Mouse (Mus musculus) stomach, embryonic 14.5 days (tissue): ENCODE data around the gene Erich4. TPM values are rescaled to one million over a fixed set of nuclear protein-coding genes. Genes with fewer than 3 reads are reported as not detected.
A peak's percentile ranks its signal among the peaks of the same experiment; 100 is the strongest.
"Not testable (repeated sequence)": the region's sequence is repeated elsewhere in the genome, so short reads cannot be mapped to it uniquely, and the experiment has no call there.

ENCODE experiments used
- ATAC-seq: fragments of 200-750 bp; cut with Nextera tagmentation; 2 replicates; pipeline ENCODE4 v1.8.0; 2017; ENCODE audit warnings: low read depth, moderate TSS enrichment; ENCODE audit not compliant: insufficient number of reproducible peaks, insufficient read depth, low FRiP score
- H3K27ac ChIP-seq: fragments of 300-500 bp; sonication (generic); 2 replicates; pipeline ENCODE4 v1.5.1; 2014; ENCODE audit warnings: mild to moderate bottlenecking, low read length, moderate library complexity, mixed read lengths
- H3K27me3 ChIP-seq: fragments of 300-500 bp; sonication (generic); 2 replicates; pipeline ENCODE4 v1.6.1; 2014; ENCODE audit warnings: low read length, control low read depth, mixed read lengths; ENCODE audit not compliant: control insufficient read depth, insufficient read depth
- H3K36me3 ChIP-seq: fragments of 300-500 bp; sonication (generic); 2 replicates; pipeline ENCODE4 v1.6.1; 2014; ENCODE audit warnings: mild to moderate bottlenecking, control low read depth, low read length, moderate library complexity, mixed read lengths; ENCODE audit not compliant: control insufficient read depth, insufficient read depth
- H3K4me1 ChIP-seq: fragments of 300-500 bp; sonication (generic); 2 replicates; pipeline ENCODE4 v1.6.1; 2014; ENCODE audit warnings: low read length, control low read depth, mixed read lengths; ENCODE audit not compliant: control insufficient read depth, insufficient read depth
- H3K4me2 ChIP-seq: fragments of 300-500 bp; sonication (generic); replicated peaks from 2 replicates; pipeline ENCODE4 v1.6.1; 2014; ENCODE audit warnings: low read depth, low read length, control low read depth
- H3K4me3 ChIP-seq: fragments of 300-500 bp; sonication (generic); 2 replicates; pipeline ENCODE4 v1.5.1; 2014; ENCODE audit warnings: low read depth, low read length, control low read depth
- H3K9ac ChIP-seq: fragments of 300-500 bp; sonication (generic); replicated peaks from 2 replicates; pipeline ENCODE4 v1.6.1; 2014; ENCODE audit warnings: low read depth, mild to moderate bottlenecking, control low read depth, low read length, moderate library complexity, mixed read lengths
- H3K9me3 ChIP-seq: fragments of 300-500 bp; sonication (generic); 2 replicates; pipeline ENCODE4 v1.6.1; 2016; ENCODE audit warnings: low read depth, low read length, control low read depth; ENCODE audit not compliant: control insufficient read depth
- WGBS: fragments of 180-500 bp; shearing (Covaris S2); extraction: QIAGEN DNeasy Blood & Tissue Kit; methylation state at CpG from one replicate; pipeline ENCODE4 v1.1.7; 2014; 5-methylcytosine and 5-hydroxymethylcytosine counted together
- polyA plus RNA-seq: library from polyadenylated mRNA; unstranded; fragments of >200 nt; fragmentation: Nextera tagmentation; extraction: Ambion mirVana; gene quantifications from 2 replicates; pipeline ENCODE4 v1.2.1, GENCODE M21; 2014

Erich4 gene
- polyA plus RNA-seq, 1 experiment from 2014 or later, result not detected

- Histone ChIP-seq H3K27me3 (no peaks in the 10 kb centered on the region), H3K9ac (no peak overlapping the region), H3K27ac (no peak overlapping the region), H3K4me2 (no peak overlapping the region), H3K4me1 (no peaks in the 10 kb centered on the region), H3K9me3 (no peaks in the 10 kb centered on the region), H3K4me3 (no peak overlapping the region), H3K36me3 (no peaks in the 10 kb centered on the region)
- ATAC-seq, result no peak
- WGBS, result 84% methylated on average over 15 of the region's 15 CpGs
Observed at GRCm38 (mm10) chr7:25582301-25582810, 33.3 kb downstream of the Erich4 start.

- no peaks in the 10 kb centered on the region for H3K36me3 ChIP-seq
- no peak for ATAC-seq
- 79% methylated on average over 10 of the region's 10 CpGs for WGBS
- no peak overlapping the region for H3K9ac ChIP-seq
- no peak overlapping the region for H3K4me3 ChIP-seq
- no peaks in the 10 kb centered on the region for H3K27me3 ChIP-seq
- H3K9me3 ChIP-seq, result no peaks in the 10 kb centered on the region
- H3K4me2 ChIP-seq, result no peak overlapping the region
- H3K4me1 ChIP-seq, result no peaks in the 10 kb centered on the region
- no peak overlapping the region for H3K27ac ChIP-seq
Observed at GRCm38 (mm10) chr7:25579441-25579840, 36.3 kb downstream of the Erich4 start.

- not testable (repeated sequence) for ATAC-seq
Observed at GRCm38 (mm10) chr7:25576793-25577437, 38.8 kb downstream of the Erich4 start.

GRCm38 (mm10) chr7:25576308-25576707, 39.4 kb downstream of the Erich4 start:
- H3K27ac ChIP-seq, result peak overlapping the region; percentile 74
- not testable (repeated sequence) for H3K4me1 ChIP-seq, H3K9me3 ChIP-seq, H3K4me2 ChIP-seq, H3K36me3 ChIP-seq, H3K27me3 ChIP-seq, H3K4me3 ChIP-seq, H3K9ac ChIP-seq
- 24% methylated on average over 6 of the region's 6 CpGs for WGBS
- peak; percentile 79 for ATAC-seq

More at GRCm38 (mm10) chr7:25576793-25577437, 38.8 kb downstream of the Erich4 start:
- H3K9me3 ChIP-seq, H3K4me1 ChIP-seq, H3K27me3 ChIP-seq, H3K4me2 ChIP-seq, H3K4me3 ChIP-seq, H3K9ac ChIP-seq, H3K36me3 ChIP-seq: not testable (repeated sequence)
- H3K27ac ChIP-seq, result peak overlapping the region; percentile 74
- 72% methylated on average over 11 of the region's 14 CpGs for WGBS

GRCm38 (mm10) chr7:25575870-25576269, 39.8 kb downstream of the Erich4 start:
- Histone ChIP-seq H3K36me3 (no peaks in the 10 kb centered on the region), H3K27ac (peak overlapping the region; percentile 67; the same call in 1 of the 2 replicates), H3K9me3 (no peaks in the 10 kb centered on the region), H3K4me2 (no peak overlapping the region), H3K27me3 (no peaks in the 10 kb centered on the region), H3K9ac (no peak overlapping the region), H3K4me1 (no peaks in the 10 kb centered on the region), H3K4me3 (no peak overlapping the region)
- ATAC-seq, result peak; percentile 84
- WGBS, result 13% methylated on average over 8 of the region's 8 CpGs

GRCm38 (mm10) chr7:25575105-25575504, 40.6 kb downstream of the Erich4 start:
- no peak overlapping the region for H3K9ac ChIP-seq
- no peaks in the 10 kb centered on the region for H3K27me3 ChIP-seq
- WGBS, result 67% methylated on average over 5 of the region's 5 CpGs
- no peaks in the 10 kb centered on the region for H3K36me3 ChIP-seq
- no peak overlapping the region for H3K4me3 ChIP-seq
- no peak for ATAC-seq
- H3K9me3 ChIP-seq, result no peaks in the 10 kb centered on the region
- no peak overlapping the region for H3K4me2 ChIP-seq
- no peaks in the 10 kb centered on the region for H3K4me1 ChIP-seq
- H3K27ac ChIP-seq, result peak overlapping the region; percentile 67; the same call in 1 of the 2 replicates

- H3K9ac ChIP-seq, H3K9me3 ChIP-seq, H3K4me2 ChIP-seq, ATAC-seq, H3K27ac ChIP-seq, H3K36me3 ChIP-seq, H3K4me1 ChIP-seq, H3K4me3 ChIP-seq, H3K27me3 ChIP-seq: not testable (repeated sequence)
- 77% methylated on average over 5 of the region's 5 CpGs for WGBS
Observed at GRCm38 (mm10) chr7:25573806-25574205, 41.9 kb downstream of the Erich4 start.

GRCm38 (mm10) chr7:25568721-25569120, 47.0 kb downstream of the Erich4 start:
- Histone ChIP-seq H3K27me3 (no peaks in the 10 kb centered on the region), H3K4me2 (no peak overlapping the region), H3K9me3 (no peaks in the 10 kb centered on the region), H3K9ac (no peak overlapping the region), H3K4me1 (no peaks in the 10 kb centered on the region), H3K4me3 (no peak overlapping the region), H3K36me3 (no peaks in the 10 kb centered on the region), H3K27ac (no peak overlapping the region)
- WGBS, result 98% methylated on average over 7 of the region's 7 CpGs
- no peak for ATAC-seq
